Mouse (Mus musculus) common myeloid progenitor, adult 5-6 weeks (primary cell): ENCODE results near the gene Cenpn. TPM values are rescaled to one million over a fixed set of nuclear protein-coding genes. Genes with fewer than 3 reads are reported as not detected.

ENCODE experiments used
- ATAC-seq: replicated peaks from 2 replicates; pipeline ENCODE4 v1.8.0; 2016; ENCODE audit warnings: low read depth, mild to moderate bottlenecking, moderate TSS enrichment, inconsistent platforms; ENCODE audit not compliant: poor library complexity, severe bottlenecking
- total RNA-seq: library from RNA; stranded (forward); fragments of 200-1000, 187-1606 nt; gene quantifications from 2 replicates; pipeline ENCODE4 v1.2.3, GENCODE M21; 2017

The Cenpn gene
- total RNA-seq, result 35.8 and 48.2 TPM in 2 replicates

DNA sequence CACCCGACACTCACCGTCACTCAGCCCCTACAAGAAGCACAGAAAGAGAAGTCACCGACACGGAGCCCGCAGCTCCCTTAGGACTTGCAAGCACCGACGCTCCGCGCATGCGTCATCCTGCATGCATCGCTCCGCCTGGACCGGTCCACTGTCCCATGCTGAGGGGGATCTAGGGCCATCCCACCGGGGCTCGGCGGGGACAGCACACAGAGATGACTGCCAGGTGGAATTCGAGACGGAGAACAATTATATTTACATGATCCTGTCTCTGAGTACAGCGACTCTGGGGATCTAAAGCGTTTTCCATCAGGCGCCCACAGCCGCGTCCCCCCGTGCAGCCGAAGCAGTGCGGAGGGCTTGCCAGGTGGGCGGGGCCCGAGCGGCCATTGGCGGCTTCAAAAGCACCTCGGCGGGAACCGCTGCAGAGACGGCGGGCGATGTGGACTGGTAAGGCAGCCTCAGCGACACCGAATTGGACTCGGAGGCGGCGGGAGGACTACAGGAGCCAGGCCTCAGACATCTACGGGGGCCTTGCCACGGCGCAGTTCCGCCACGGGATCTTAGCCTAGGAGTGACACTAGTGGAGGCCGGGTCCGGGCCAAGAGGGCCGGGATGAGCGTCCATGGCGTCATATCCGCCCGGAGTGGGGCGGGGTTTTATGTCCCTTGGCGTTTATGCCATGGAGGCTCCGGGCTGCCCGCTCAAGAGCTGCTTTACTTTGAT lies at the start of gene Cenpn, which contains the start of gene Cmc2:
Gene Cenpn (plus strand): TSS at position 394 of the 723 bp plus-strand sequence.
Gene Cmc2 (minus strand): TSS at position 119 of the 723 bp plus-strand sequence.
- ATAC-seq, result peak; percentile 87

DNA sequence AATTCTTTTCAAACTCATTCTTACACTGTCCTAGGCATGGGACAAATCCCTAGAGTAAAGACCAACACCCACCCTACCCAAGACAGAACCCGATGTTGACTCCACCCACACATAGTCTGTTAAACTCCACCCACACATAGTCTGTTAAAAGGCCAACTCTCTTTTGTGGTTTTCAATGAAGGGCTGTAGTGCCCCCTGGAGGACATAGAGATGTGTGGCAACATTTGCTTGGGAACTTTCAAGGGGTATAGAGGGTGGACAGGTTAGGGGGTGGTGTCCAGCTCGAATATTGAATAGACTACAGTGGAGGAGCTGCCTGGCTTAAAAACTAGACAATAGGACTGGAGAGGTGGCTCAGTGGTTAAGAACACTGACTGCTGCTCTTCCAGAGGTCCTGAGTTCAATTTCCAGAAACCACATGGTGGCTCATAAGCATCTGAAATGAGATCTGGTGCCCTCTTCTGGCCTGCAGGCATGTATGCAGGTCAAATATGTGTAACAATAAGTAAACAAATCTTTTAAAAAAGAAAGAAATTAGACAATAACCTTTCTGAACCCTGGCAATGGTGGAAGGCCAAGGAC lies 48.7 kb upstream of the Cenpn start:
- ATAC-seq, result no peak; the same call in 1 of the 2 replicates

DNA sequence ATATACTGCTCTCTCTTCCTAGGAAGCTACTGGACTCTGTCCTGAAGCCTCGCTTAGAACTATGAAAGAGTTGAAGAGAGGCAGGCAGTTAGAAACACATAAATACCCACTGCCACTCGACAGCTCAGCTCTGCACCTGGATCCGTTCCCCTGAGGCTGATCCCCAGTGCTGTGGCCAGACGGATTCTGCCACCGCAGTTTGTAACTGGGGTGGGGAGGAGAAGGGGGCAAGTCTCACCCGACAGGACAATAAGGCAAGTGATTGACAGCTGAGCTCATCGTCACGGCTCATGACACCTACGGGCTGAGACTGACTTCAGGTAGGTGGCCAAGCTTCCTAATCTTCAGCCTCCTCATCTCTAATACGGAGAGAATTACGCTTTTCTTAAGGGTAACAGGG lies 47.9 kb upstream of the Cenpn start:
- ATAC-seq, result no peak

DNA sequence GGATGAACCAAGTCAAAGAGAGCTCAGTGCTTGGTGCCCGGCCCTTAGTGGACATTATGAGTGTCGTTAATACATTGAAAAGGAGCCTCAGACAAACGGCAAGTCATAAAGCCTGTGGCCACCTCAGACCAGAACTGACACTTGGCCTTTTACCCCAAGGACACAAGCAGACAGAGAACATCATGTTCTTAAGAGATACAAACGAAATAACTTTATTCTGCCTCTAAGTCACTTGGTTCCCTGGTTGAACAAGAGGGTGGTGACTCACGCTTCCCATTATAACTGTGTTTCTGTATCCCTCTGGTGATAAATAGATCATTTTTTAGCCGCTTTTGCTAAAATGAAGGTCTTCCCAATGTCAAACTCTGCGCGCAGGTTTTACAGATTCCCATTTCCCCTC lies 47.5 kb upstream of the Cenpn start:
- ATAC-seq, result no peak

DNA sequence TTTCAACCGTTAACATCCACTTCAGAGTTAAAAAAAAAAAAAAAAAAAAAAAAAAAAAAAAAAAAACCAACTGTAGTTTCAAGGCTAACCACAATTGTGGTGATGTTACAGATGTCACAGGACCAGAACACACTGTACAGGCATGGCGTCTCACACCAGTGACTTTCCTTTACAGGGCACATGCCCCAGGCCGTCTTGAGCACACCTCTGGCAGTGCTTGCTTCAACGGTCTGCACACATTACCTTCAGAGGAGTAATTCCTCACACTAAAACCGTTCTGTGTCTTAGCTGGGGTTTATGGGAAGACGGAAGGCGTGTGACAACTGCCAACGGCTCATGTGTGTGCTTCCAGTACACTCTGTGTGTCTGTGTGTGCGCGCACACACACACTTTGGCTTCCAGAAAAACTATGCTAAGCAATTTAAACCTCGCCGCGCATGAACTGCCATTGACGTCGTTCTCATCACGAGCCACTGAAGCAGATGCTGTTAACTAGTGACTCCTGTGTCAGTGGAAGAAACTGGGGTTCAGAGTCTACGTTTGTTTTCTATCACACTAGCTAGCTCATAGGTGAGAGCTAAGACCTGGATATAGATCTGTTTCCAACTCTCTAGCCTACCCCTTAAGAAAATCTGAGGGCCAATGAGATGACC lies 45.6 kb upstream of the Cenpn start:
- ATAC-seq, result peak; percentile 60

DNA sequence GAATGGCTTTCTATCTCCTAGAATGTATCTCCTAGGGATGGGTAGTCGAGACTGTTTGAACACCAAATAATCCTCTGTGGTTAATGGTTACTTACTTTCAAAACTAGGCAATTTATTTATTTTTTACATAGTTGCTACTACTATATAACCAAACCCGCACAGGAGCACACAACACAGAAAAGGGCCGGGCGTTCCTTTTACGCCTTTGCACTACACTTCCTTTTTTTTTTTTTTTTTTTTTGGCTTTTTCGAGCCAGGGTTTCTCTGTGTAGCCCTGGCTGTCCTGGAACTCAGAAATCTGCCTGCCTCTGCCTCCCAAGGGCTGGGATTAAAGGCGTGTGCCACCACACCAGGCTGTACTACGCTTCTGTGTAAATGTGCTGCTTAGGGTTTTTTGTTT lies 40.1 kb upstream of the Cenpn start:
- ATAC-seq, result no peak

DNA sequence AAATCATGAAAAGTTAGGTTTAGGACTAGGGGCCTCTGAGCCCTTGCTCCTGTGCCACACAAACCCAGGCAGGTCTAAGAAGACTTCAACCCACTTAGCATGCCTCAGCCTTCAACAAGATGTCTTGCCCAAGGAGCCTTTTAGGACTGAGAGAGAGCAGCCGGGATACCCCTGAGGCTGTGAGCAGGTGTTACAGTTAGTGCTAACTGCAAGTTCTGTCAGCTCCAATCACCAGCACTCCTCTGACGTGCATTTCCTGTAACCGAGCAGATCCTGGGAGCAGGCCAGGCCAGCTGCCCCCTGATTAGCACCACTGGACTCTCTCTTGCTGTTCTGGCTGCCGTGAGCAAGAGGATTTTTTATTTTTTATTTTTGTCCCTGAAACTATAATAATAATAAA lies 33.7 kb upstream of the Cenpn start:
- no peak for ATAC-seq

DNA sequence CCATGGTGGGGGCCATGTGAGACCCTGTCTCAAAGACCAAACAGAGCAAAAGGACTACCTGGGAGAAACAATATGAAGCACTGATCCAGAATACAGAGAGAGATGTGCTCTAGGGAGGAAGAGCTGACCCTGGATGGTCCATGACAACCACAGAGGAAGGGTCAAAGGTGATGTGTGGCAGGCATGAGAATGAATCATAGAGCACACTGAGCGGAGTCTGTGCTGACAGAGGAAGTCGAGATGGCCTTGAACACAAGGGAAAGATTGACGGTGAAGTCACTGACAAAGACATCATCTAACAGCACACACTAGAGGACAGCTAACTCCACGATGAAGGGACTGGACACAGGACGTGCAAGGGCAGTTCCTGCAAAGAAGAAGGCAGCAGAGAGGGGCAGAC lies 30.1 kb upstream of the Cenpn start:
- no peak for ATAC-seq

DNA sequence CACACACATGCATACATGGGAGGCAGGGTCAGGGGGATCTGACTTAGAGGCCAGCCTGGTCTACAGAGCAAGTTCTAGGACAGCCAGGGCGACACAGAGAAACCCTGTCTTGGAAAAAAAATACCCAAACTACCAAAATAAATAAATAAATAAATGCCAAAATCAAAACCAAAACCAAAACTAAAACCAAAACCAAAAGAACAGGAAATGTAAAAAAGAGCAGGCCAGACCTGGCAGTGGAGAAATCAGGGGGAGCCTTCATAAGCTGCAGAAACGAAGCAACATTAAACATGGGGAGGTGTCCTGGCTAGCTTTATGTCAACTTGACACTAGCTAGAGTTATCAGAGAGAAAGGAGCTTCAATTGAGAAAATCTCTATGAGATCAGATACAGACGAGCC lies 29.4 kb upstream of the Cenpn start:
- no peak for ATAC-seq

DNA sequence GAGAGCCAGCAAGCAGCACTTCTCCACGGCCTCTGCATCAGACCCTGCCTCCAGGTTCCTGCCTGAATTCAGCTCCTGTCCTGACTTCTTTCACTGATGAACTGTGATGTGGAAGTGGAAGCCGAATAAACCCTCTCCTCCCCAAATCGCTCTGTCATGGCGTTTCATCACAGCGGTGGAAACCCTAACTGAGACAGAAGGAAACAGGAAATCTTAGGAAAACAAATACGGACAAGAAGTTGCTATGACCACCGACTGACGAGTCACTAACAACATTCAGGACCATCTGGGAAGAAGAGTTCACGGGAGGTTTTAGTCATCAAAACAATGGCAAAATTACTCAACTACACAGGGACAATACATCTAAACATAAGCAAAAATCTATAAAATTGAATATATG lies 28.9 kb upstream of the Cenpn start:
- ATAC-seq, result no peak; the same call in 1 of the 2 replicates

DNA sequence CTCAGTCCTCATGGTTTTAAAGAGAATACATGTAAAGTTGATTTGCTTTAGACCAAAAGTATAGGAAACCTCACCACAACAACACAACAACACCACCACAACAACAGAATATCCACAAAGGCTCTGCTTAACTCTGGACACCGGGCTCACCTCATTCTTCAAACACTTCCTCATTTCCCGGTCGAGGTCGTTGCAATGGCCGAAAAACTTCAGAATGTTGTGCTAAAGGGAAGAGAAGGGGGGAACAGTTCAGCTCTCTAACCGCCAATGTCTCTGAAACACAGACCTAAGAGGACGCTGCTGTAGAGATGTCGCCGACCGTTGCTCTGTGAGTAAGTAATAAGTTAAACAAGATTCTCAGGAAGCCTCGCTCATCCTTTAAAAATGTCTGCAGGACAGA lies 27.6 kb upstream of the Cenpn start:
- ATAC-seq, result peak; percentile 63; the same call in 1 of the 2 replicates

DNA sequence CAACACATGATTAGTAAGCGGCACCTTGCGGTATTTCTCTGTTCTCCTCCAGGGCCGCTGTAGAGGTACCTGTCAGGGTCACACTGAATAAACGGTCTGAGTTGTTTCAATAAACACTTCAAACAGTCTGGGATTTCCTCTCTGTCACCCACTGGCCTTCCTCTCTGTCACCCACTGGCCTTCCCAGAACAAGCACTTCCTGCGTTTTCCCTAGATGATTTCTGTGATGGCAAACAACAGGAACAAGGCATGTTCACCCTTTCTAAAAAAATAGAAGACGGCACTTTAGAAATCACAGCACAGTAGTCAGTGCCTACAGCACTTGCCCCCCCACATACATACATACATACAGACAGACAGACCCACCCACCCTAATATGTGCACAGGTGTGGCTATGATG lies 26.0 kb upstream of the Cenpn start:
- ATAC-seq, result no peak

DNA sequence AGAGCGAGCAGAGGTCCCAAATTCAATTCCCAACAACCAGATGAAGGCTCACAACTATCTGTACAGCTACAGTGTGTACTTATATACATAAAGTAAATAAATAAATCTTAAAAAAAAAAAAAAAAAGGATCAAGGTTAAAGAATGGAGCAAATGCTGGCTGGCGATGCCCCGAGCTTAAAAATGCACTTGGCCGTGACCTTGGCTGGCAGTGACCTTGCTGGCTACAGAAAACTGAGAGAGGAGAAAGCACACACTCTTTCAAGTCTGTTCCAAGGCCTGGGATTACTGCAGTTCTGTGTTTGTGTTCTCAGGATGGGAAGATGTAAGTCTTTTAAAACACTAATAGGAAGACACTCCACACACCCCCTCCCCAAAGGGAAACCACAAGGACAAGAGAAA lies 16.8 kb upstream of the Cenpn start:
- no peak for ATAC-seq

DNA sequence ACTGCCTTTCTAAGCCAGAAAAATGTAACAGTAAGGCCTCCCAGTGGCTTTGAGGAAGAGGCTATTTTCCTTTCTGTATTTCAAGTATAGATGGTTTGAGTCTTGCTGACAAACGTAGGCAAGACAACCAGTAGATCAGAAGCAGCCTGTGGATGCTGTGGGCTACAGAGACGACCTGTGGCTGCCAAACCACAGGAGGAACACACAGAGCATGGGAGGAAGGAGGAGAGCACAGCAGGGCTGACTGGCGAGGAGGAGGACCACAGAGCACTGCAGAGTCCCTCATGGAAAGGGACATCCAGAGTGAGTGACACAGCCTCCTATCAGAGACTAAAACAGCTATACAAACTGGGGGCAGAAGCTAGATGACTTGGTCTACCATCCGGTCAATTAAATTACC lies 16.3 kb upstream of the Cenpn start:
- ATAC-seq, result peak; percentile 71

DNA sequence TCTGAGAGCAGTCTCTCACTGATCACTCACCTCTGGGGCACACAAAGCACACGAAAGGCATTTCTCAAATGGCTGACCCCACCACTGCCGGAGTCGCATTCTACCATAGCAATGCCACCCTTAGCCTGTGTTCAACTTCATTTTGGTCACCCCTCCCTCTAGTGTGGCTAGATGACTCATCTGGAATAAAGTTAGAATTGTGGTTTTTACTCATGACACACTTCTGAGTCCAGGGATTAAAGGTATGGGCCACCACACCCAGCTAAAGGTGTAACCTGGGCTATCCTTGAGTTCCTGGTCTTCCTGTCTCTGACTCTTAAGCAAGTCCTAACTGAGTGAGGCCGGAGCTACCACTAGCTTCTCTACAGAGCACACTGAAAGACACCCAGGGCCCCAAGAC lies 15.7 kb upstream of the Cenpn start:
- no peak for ATAC-seq

DNA sequence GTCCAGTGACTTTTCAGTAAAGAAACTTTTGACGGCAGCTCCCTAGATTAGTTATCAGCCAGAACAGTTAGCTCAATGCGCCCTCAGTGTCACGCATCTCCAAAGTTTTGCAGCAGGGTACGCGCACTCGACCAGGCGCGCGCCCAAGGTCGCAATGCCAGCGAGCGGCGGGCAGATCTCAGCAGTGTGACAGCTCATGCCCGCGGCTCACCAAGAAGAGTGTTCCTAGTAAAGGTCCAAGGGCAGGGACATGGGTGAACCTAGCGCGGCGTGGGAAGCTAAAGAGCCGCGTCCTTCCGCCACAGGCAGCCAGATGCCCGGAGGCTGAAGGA lies 559 bp upstream of the Cenpn start:
- peak; percentile 54; the same call in 1 of the 2 replicates for ATAC-seq

DNA sequence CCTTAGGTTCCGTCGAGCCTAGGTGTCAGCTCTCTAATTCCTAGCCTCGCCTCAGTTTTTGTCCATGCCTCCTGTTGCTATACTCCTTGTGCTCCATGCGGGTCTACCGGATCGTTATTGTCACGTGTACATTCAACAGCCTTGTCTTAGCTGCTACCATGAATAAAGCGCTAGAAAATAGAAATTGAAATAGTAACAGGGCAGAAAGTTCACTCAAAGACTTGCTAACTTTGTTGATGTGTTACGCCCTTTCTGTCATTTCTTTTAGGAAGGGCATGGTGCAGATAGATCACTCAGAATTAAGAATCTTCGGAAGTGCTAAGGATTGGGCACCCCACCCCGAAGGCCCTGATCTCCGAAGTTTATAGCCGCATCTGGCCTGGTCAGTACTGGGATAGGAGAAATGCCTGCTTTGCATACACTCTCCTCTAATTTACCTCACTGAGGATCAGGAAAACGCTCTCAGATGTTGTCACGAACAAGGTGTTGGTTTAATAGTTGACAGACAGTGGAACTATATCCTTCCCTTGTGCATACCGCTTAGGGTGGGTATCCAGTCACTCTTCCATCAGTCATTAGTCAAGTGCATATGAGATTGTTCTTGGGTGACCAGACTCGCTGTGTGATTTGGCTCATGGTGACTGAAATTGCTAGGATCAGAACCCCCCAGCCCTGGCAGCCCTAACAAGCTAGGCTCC lies 679 bp downstream of the Cenpn start:
- no peak for ATAC-seq

DNA sequence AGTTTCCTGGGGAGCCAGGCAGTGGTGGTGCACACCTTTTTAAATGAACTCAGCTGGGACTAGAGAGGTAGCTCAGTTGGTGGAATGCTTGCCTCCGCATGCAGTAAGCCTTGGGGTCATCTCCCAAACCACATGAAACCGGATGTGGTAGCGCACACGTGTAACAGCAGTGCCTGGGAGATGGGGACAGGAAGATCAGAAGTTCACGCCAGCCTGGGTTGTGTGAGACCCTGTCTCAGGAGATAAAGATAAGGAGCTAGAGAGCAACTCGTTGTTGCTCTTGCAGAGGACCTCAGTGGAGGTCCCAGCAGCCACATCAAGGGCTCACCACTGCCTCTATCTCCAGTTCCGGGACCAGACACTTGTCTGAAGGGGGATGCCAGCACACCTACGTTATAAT lies 2.0 kb downstream of the Cenpn start:
- no peak for ATAC-seq

DNA sequence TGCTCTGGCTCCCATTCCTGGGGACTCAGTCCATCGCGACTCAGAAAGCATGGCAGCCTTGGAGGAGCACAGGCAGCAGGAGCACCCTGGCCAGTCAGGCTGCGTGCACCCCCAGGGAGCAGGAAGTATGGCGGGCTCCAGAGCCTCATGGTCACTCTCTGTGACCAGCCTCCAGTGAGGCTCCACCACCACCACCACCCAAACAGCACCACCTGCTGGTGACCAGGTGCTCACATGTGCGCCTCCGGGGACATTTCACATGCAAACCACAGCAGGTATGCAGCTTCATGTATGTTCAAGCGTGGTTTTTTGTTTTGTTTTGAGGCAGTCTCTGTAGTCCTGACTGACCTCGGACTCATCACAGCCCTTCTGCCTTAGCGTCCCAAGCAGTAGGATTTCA lies 6.3 kb downstream of the Cenpn start:
- ATAC-seq, result peak; percentile 80

DNA sequence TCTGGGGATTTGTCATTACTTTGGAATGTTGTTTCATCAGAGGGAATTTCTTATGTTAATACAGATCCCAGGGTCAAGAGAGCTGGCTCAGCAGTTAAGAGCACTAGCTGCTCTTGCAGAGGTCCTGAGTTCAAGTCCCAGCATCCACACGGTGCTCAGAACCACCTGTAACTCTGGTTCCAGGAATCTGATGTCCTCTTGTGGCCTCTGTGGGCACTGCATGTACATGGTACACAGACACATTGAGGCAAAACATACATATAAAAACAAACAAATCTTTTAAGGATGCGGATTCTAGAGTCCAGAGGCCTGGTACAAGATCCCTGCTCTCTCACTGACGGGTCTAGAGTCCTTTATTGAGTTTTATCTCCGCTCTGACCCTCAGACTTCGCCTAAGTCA lies 7.1 kb downstream of the Cenpn start:
- no peak for ATAC-seq

DNA sequence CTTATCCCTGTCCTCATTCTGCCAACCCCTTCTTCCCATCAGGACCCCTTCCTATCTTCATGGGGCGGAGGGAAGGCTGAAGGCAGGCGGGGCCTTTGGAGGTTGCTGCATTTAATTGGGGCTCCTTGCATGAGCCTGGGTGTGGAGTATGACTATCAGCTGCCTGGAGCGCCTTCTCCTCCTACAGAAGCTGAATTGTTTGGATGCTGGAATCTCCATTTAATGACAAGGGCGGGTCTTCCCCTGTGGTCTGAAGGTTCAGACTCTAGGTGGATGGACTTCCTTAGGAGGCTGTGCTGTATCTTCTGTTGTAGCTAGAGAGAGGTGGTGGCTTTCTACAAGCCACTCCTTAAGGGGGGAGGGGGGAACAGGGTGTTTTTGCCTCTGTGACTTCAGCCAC lies 13.4 kb downstream of the Cenpn start:
- ATAC-seq, result no peak
